Mouse (Mus musculus): ENCODE data around the gene Jak2.

The Jak2 gene

DNA sequence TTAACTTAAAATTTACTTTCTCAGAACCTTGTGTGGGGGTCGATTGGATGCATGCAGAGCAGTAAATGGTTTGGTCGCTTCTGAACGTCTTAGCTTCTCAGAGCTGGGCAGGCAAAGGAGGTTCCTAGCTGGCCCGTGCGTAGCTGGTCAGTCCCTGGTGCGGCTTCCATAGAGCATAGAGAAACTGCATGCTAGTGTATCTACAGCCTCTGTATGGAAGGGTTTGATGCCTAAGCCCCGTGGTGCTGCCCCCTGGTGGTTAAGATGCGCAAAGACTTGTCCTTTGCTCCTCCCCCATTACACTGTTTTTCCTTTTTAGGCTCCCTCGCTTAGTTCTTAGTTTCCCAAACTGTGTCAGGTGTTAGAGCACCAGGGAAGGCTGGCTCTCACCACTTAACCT lies 2.1 kb downstream of the Jak2 start:
- DNase-seq: peak; percentile 86 to 91

DNA sequence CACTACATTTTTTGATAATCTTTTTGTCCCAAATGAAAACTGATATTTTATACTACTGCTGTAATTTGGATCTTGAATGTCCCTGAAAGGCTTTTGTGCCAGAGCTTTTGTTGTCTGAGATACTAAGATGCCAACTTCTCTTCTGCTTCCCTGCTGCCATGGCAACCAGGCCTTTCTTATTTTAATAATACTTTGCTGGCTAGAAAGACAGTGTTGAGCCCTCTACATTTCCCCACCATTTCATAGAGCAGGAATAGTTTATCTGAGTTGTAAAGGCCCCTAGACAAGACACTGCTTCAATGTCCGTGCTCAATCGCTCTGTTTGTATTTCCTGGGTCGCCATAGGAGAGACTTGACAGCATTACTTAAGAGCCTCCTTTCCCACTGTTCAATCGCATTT lies 3.0 kb downstream of the Jak2 start:
- DNase-seq: no peak

DNA sequence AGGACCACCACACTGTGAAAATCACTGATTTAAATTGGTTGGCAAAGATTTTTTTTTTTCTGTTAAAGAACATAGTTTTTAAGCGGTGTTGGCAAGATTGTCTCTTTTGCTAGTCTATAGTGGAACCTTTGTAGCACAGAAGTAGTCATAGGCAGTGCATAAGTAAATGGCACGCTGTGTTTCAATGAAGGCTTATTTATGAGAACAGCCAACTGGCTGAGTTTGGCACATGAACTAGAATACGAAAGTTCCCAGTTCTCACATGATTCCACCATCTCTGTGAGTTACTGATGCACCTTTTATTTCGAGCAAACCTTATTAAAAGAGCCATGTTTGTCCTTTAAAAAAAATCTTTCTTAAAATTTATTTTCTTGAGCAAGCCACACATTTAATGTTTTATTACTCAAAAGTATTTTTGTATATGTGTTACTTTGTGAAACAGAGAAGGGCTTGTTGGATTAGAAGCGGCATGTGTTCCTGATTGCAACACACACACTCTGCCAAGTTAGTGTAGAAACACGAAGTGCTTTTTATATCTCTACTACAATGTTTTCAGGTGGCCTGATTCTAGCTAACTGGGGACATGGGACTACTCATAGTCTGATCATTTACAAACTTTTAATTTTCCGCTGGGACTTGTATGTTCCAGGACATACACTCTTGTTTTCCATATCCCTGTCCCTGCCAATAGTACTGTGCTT lies 3.8 kb downstream of the Jak2 start:
- no peak for DNase-seq

DNA sequence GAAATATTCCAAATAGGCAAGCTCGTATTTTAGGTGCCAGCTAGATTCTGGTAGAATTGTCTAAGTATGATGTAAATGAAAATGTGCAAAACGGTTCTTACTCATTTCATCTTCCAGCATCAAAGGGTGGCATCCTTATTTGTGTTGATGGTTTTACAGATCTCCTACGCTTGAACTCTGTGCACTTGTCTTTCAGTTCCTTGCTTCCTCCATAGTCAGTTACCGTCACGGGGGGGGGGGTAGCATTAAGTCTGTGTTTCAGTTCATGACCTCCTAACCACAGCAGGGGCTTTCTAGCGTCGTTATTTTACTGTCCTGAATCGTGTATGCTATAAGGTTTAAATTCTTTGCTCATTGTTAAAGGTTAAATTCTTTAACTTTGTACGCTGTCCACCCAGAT lies 10.0 kb downstream of the Jak2 start:
- no peak for DNase-seq

DNA sequence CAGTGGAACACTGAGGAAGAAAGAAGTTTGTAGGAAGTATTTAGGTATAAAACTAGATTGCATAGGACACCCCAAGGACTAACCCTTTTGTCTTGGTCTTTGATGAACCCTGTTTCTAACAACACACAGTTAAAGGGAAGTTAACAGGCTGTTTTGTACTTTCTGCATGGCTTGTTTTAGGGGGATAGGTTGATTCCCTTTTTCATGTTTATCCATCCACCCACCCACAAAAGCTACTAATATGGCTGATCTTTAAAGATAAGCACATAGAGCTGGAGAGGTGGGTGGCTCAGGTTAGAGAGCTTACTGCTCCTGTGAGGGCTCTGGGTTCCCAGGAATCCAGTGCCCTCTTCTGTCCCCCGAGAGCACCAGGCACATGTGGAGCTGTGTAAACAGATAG lies 11.9 kb downstream of the Jak2 start:
- DNase-seq: no peak

DNA sequence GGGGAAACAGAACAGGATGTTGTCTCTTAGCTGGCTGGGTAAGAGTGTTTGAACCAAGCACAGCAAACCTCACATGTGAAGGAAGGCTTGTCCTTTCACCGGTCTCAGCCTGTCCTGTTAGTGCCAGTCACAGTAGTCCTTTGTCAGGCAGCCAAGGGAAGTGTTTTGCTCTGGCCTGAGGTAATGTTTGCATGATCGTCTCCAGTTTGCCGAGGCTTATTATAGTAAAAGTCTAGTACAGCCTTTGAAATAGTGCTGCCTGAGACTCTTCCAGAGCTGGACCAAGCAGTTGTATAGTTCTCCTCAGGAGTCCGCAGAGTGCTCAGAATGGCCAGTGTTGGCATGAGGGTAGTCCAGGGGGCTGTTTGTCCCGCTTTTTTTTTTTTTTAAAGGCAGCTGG lies 13.9 kb downstream of the Jak2 start:
- peak; percentile 47 to 67 for DNase-seq

DNA sequence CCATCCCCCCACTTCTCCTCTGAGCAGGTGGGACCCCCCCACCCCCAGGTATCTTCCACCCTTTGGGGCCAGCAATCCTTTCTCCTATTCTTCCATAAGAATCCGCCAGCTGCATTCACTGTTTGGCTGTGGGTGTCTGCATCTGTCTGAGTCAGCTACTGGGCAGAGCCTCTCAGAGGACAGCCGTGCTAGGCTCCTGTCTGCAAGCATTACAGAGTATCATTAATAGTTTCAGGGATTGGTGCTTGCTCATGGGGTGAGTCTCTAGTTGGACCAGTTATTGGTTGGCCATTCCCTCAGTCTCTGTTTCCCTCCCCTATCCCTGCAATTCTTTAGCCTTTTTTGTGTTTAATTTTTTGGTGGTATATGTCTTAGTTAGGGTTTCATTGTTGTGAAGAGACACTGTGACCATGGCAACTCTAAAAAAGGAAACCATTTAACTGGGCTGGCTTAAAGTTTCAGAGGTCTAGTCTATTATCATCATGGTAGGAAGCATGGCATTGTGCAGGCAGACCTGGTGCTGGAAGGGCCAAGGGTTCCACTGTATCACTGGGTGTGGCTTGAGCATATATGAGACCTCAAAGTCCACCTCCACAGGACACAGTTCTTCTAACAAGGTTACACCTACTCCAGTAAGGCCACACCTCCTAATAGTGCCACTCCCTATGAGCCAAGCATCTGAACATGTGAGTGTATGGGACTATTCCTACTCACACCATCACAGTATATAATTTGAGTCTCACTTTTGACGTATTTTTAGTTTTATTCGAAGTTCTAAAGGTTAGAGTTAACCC lies 15.6 kb downstream of the Jak2 start:
- DNase-seq: no peak

DNA sequence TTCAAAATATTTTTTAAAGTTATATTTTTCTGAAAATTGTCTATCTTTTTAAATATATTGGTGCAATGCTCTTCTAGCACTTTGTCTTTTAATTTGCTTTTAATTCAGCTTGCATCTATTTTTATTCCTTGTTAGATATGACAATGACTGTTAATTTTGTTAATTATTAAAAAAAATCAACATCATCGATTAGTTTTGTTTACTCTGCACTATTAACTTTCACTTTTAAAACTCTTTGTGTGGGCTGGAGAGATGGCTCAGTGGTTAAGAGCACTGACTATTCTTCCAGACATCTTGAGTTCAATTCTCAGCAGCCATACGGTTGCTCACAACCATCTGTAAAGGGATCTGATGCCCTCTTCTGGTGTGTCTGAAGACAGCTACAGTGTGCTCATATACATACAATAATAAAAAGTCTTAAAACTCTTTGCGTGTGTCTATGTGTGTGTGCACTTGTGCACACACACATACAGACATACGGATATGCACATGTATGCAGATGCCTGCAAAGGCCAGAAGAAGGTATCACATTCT lies 17.2 kb downstream of the Jak2 start:
- DNase-seq: no peak

DNA sequence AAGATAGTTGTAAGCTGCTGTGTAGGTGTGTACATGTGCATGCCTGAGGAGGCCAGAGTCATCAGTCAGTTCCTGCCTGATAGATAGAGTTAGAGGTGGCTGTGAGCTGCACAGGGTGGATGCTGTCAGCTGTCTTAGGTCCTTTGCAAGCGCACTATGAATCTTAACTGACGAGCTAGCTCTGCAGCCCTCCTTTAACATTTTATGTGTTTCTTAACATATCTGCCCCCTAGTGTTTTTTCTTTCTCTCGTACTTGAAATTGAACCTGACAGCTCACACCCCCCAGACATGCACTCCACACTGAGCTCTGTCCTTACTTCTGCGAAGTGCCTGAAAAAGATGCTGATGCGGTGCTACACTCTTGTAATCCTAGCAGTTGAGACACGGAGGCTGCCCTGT lies 18.6 kb downstream of the Jak2 start:
- no peak for DNase-seq

DNA sequence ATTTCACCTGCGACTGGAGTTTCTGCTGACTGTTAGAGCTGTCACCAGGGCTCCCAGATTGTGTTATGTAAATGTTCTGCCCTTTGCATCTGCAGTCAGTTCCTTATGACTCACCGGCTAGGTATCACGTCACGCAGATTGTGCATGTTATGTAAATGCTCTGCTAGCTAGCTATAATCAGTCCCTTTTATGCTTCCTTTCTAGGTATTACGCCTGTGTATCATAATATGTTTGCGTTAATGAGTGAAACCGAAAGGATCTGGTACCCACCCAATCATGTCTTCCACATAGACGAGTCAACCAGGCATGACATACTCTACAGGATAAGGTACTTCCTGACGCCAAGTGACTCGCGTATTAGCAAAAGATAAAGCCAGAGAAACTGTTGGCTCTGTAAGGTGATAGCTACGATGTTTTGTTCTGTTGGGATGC lies 19.5 kb downstream of the Jak2 start:
- DNase-seq: peak; percentile 23 to 45

DNA sequence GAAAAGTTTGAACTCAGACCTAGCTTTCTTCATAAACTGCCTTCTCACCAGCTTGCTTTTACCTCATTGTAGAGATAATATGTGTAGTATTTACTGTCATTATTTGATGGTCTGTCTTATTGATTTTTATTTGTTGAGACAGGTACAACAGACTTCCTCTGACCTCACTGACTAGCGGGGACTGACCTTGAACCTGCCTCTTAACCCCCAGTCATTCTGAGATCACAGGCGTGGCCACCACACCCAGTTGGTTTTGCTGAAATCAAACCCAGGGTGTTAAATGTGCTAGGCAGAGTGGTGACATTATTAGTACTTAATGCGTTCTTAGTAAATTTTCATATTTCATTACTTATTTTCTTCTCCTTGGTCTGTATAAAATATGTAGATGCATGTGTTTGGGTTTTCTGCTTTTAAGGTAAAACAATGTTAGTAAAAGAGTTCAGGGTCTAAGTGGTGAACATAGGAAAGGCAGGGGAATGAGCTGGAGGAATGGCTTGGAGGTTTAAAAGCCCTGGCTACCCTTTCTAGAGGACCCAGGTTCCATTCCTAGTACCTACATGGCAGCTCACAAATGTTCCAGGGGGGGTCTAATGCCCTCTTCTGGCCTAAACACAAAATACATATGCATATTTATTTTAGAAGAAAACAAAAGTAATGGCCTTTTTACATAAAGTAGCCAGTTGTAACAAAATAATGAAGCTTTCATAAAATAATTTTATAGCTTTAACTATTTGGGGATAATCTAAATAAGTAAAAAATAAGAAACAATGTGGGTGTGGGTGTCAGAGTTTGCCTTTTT lies 20.6 kb downstream of the Jak2 start:
- no peak for DNase-seq

DNA sequence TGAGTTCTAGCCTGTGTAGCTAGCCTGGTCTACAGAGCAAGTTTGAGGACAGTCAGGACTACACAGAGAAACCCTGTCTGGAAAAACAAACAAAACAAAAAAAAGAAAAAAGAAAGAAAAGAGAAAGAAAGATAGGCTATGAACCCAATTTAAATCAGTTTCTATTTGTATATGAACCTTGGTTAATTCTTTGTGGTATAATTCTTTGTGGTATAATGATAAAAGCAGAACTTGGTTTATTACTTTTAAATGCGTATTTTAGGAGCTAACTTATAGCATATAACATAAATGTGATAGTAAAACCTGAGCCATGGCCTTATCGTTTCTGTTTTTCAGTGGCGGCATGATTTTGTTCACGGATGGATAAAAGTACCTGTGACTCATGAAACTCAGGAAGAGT lies 24.8 kb downstream of the Jak2 start:
- DNase-seq: no peak

DNA sequence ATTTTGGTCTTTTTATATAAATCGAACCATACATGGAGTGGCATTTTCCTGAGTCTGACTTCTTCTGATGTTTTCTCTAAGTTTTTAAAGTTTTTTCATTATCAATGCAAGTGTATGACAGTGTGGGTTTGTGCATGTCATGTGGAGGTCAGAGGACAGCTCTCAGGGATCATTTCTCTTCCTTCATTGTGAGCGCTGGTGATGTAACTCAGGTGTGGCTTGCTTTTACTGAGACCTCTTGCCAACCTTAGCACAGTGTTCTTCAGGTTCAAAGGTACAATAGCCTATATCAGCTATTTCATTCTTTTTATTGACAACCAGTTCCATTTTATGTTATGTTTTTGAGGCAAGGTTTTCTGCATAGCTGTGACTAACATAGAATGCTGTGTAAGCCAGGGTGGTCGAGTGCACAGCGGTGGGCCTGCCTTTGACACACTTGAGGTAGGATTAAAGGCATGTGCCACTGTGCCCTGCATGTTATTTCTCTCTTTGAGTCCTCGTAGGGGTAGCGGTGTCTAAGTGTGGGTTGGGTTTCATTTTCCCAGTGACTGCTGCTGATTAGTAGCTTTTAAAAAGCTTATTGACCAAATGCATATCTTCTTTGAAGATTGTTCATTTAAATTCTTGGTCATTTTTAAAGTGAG lies 27.4 kb downstream of the Jak2 start:
- DNase-seq: no peak

DNA sequence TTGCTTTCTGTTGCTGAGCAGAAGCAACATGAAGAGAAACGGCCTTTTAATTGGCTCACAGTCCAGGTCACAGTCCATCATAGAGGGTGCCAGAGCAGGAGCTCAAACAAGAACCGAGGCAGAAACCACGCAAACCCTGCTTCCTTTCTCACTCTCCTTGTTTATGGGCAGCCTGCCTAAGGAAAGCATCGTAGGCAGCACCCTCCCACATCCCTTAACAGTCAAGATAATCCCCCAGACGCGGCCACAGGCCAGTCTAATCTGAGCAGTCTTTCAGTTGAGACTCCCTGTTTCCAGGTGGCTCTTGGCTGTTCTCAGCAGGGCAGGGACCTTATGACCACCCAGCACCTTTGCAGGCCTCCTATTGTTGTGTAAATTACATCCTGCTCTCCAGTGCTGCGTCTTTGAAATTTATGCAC lies 33.8 kb downstream of the Jak2 start:
- DNase-seq: no peak

DNA sequence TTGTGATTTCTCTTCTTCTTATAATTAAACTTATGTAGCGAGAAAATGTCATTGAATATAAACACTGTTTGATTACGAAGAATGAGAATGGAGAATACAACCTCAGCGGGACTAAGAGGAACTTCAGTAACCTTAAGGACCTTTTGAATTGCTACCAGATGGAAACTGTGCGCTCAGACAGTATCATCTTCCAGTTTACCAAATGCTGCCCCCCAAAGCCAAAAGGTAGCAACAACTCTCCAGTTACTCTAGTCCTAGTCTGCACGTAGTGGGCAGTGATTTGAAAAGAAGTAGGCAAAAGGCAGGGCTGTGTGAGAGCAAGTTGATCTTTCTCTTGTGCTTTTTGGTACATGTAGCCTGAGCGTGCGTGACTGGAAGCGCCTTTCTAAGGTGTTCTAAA lies 36.2 kb downstream of the Jak2 start:
- DNase-seq: no peak

DNA sequence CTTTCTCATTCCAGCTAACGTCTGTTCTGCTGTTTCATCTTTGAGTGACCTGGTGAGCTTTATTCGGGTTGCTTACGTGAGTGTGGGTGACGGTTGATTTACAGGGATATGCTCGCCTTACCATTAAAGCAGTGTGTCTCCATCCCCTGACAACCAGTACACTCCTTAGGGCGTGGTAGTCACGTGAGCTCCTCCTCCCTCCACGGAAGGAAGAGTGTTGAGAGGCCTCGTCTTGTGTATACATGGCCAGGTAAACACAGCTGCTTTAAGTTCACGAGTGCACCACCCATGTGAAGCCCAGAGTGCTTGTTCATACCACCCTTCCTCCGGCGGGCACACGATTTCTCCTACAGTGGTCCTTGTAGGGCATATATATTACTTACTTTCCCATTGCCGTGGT lies 39.9 kb downstream of the Jak2 start:
- DNase-seq: no peak

DNA sequence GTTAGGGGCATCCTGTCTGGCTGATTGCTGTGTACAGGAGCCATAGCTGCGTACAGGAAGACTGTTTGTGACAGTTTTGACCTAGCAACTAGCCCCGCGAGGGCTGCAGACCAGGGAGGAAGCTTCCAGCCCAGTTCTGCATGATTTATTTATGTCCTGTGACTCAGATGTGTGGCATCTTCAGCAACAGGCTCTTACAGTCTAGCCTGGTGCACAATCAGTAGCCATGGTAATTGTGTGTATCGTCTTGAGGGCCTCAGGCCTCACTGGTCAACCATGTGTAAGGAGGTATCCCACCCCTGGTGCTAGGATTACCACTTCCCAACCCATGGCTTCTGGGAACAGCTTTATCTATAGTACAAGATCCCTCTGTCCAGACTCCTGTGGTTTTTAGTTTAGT lies 40.9 kb downstream of the Jak2 start:
- DNase-seq: no peak

DNA sequence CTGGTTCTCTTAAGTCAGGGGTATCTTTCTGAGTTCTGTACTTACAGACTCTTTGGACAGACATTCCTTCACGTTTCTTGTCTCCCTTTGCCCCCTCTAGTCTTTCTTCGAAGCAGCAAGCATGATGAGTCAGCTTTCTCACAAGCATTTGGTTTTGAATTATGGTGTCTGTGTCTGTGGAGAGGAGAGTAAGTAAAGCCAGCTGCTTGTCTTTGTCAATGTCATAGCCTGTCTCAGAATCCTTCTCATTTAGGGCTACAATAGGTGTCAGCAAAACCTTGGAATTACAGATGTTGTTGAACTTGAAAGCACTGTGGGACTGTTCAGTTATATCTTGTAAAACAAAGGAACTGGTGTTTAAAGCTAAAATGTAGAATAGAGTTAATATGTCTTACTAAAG lies 43.1 kb downstream of the Jak2 start:
- DNase-seq: no peak

DNA sequence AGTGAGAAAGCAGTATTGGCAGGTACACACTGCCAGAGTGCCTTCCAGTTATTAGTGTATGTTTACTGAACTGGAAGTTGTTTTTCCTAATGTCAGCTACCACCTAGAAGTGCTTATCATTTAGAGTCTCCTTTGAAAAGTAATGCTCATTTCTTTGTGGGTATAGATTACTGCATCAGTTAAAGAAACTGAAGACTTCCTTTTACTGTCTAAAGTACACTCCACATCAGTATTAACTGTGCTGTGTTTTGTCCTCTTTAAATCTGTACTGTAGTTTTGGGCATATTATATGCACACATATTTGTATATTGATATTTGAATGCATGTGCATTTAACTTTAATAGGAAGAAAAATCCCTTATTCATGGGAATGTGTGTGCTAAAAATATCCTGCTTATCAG lies 44.5 kb downstream of the Jak2 start:
- no peak for DNase-seq

DNA sequence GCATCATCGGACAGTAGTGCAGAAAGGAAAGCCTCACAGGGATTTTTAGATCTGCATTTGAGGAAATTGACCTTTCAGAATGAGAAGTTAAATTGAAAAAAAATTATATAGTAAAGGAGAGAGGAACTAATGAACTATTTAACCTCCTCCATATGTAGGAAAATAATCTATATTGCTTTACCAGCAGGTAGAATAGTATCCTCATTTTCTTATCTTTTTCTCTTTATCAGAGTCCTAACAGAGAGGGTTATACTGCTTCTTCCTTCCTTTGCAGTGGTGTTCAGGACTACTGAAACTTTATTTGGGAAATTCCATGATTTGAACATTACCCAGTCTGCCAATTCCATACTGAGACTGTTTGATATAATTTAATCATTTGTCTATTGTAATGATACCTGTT lies 45.7 kb downstream of the Jak2 start:
- DNase-seq: no peak

DNA sequence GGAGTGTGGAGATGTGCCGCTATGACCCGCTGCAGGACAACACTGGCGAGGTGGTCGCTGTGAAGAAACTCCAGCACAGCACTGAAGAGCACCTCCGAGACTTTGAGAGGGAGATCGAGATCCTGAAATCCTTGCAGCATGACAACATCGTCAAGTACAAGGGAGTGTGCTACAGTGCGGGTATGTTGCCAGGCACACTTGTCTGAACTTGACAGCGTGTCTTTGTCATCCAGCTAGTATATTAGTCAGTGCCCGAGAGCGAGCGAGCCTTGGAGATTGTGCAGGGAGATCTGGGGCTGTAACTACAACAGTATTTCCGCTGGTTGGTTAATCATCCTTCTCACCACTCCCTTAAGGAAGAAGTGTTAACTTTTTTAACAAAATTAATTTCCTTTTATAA lies 49.3 kb downstream of the Jak2 start:
- DNase-seq: no peak

DNA sequence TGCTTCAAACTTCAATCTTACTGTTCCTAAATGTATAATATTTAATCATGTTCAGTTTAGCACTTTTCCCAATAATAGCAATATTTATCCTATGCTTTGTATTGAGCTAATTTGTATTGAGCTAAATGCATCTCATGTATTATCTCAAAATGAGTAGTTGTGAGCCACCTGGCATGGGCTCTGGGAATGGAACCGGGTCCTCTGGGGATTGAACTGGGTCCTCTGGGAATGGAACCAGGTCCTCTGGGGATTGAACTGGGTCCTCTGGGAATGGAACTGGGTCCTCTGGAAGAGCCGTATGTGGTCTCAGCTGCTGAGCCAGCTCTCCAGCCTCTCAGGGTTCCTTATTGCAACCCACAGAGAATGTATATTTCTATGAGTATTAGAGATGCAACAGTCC lies 50.5 kb downstream of the Jak2 start:
- DNase-seq: no peak

DNA sequence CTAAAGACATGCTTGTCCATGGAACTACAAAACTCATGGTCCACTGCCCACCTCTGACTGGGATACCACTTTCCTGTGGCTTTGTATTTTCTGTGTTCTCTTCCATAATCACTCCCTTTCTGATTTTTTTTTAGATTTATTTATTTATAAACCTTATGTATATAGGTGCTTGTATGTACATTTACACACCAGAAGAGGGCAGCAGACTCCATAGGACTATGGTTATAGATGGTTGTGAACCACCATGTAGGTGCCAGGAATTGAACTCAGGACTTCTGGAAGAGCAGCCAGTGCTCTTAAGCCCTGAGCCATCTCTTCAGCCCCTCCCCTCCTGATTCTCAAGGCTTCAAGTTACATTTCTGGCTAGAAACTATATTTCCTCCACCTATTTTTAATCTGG lies 57.2 kb downstream of the Jak2 start:
- DNase-seq: no peak

Measured in cerebellum, postnatal 25 days (tissue).